Mouse (Mus musculus) brain, adult 10 weeks (tissue): ENCODE results near the gene Ubl7. TPM values are rescaled to one million over a fixed set of nuclear protein-coding genes. Genes with fewer than 3 reads are reported as not detected.

Source experiments
- polyA plus RNA-seq: library from polyadenylated mRNA; stranded (reverse); fragments of 350-450 nt; fragmentation: Illumina TruSeq; extraction: RNeasy Lipid Tissue Mini Kit (QIAGEN cat#74804); gene quantifications from one replicate; pipeline ENCODE4 v1.2.3, GENCODE M21; 2015; ENCODE audit warnings: low read depth, low replicate concordance

Gene Ubl7
- 116 TPM for polyA plus RNA-seq

GRCm38 (mm10) chr9:57910254-57911160 is at the start of gene Ubl7:
Gene Ubl7, plus strand, starts transcription at chr9:57910979.

DNA sequence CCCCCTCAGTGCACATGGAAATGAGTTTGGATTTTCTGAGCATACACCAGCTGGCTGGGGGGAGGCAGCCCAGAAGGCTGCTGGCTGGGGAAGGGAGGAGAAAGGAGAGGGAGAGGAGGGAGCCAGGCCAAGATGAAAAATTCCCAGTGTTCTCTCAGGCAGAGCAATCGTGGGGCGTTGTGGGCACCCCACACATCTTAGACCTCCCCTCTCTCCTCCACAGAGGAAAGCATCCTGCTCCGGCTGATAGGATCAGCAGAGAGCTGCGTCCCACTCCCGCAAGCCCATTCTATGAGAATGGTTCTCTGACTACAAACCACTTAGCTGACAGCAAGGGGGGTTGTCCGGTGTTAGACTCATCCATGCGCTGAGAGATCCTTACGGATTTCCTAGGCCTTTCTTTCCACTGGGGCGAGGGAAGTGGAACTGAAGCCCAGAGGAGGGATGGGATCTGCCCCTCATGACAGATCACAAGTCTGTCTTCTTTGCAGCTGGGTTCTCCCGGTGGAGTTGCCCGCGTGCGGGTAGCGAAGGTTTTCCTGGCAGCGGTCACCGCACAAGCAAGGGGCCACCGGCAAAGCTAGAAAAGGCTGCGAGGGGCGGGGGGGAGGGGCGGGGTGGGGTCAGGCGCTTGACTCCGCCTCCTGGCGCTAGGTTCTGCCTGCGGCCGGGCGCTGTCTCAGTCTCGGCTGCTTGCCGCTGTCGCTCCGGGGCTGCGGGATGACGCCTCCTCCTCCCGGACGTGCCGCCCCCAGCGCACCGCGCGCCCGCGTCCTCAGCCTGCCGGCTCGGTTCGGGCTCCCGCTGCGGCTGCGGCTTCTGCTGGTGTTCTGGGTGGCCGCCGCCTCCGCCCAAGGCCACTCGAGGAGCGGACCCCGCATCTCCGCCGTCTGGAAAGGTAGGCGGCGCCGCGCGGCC is 28.9 kb downstream of the Ubl7 start, which contains the start of gene Sema7a:
TSS of gene Sema7a (plus strand) at position 682 of the 918 bp plus-strand sequence.

Other genes with a start within 250 kb of the Ubl7 start
- gene Cyp1a2, start 227.3 kb upstream of the Ubl7 start, polyA plus RNA-seq = not detected
- not detected for gene Cyp1a1, start 223.1 kb upstream of the Ubl7 start, polyA plus RNA-seq
- gene Edc3, start 202.4 kb upstream of the Ubl7 start, polyA plus RNA-seq = 11.9 TPM
- gene Clk3, start 145.1 kb upstream of the Ubl7 start, polyA plus RNA-seq = 85.0 TPM
- 5.7 TPM for gene Arid3b, start 74.2 kb upstream of the Ubl7 start, polyA plus RNA-seq
- 147 TPM for gene Sema7a, start 29.1 kb downstream of the Ubl7 start, polyA plus RNA-seq
- gene Cyp11a1, start 95.4 kb downstream of the Ubl7 start, polyA plus RNA-seq = 5.6 TPM
- 3.4 TPM for gene Stra6, start 152.8 kb downstream of the Ubl7 start, polyA plus RNA-seq
- gene Ccdc33, start 207.8 kb downstream of the Ubl7 start, polyA plus RNA-seq = 2.5 TPM